8 mouse cellular contexts compared by ENCODE assay signal in genomic region chr8:84832759-84833742, GRCm38 (mm10). TPM values are rescaled to one million over a fixed set of nuclear protein-coding genes. Genes with fewer than 3 reads are reported as not detected.
DNase-seq lines count a peak whose midpoint lies in the region; ATAC-seq lines count a peak whose summit lies in the region.

No protein-coding gene starts in this region.

- ATAC-seq in forebrain, embryonic 14.5 days = no peak
- ATAC-seq in liver, embryonic 13.5 days (ENCODE audit: low read depth) = no peak

- 70% methylated on average over 10 of the region's 10 CpGs for WGBS in forebrain, embryonic 14.5 days
- 38% methylated on average over 10 of the region's 10 CpGs for WGBS in liver, embryonic 13.5 days (ENCODE audit: insufficient replicate concordance)

- peaks cover 42% of the 10 kb centered on the region for H3K36me3 ChIP-seq in forebrain, embryonic 14.5 days (ENCODE audit: control insufficient read depth, insufficient read depth, low read length)
- H3K36me3 ChIP-seq in liver, embryonic 13.5 days = peaks cover 55% of the 10 kb centered on the region

- peaks cover 22% of the 10 kb centered on the region for H3K4me1 ChIP-seq in forebrain, embryonic 14.5 days (ENCODE audit: control insufficient read depth, insufficient read depth, low read length)
- peaks cover 76% of the 10 kb centered on the region for H3K4me1 ChIP-seq in liver, embryonic 13.5 days (replicated peaks)

- H3K9ac ChIP-seq in forebrain, embryonic 14.5 days (ENCODE audit: low read length) = peak overlapping the region; percentile 97
- H3K9ac ChIP-seq in liver, embryonic 13.5 days = peak overlapping the region; percentile 96

- no peaks in the 10 kb centered on the region for H3K9me3 ChIP-seq in forebrain, embryonic 14.5 days (replicated peaks; ENCODE audit: control insufficient read depth, low read length)
- H3K9me3 ChIP-seq in liver, embryonic 13.5 days (replicated peaks) = no peaks in the 10 kb centered on the region

- H3K27ac ChIP-seq in forebrain, embryonic 14.5 days (ENCODE audit: low read depth, low read length) = peak overlapping the region; percentile 95
- peak overlapping the region; percentile 98 for H3K27ac ChIP-seq in liver, embryonic 13.5 days

- peak; percentile 54 for DNase-seq in cerebellum, adult 9-10 months
- no peak for DNase-seq in cerebellum, postnatal 4 days (ENCODE audit: low spot score in 2 of 2)
- peak; percentile 53 for DNase-seq in 416B (ENCODE audit: low read depth)
- DNase-seq in forebrain, embryonic 14.5 days (ENCODE audit: low spot score) = peak; percentile 27
- no peak for DNase-seq in liver, embryonic 13.5 days
- DNase-seq in frontal cortex, postnatal 10 days (ENCODE audit: low spot score in 2 of 2) = no peak
- DNase-seq in gastrocnemius, postnatal 10 days = no peak
- no peak for DNase-seq in Muller cell, postnatal 12 days (ENCODE audit: inconsistent ontology term)

- peak overlapping the region; percentile 67 for H3K4me2 ChIP-seq in forebrain, embryonic 14.5 days (ENCODE audit: low read length)
- peak overlapping the region; percentile 77 for H3K4me2 ChIP-seq in liver, embryonic 13.5 days

- H3K27me3 ChIP-seq in forebrain, embryonic 14.5 days (replicated peaks; ENCODE audit: control insufficient read depth, insufficient read depth, low read length) = no peaks in the 10 kb centered on the region
- no peaks in the 10 kb centered on the region for H3K27me3 ChIP-seq in liver, embryonic 13.5 days

- peak overlapping the region; percentile 90 for H3K4me3 ChIP-seq in forebrain, embryonic 14.5 days (ENCODE audit: low read depth, low read length)
- peak overlapping the region; percentile 97 for H3K4me3 ChIP-seq in liver, embryonic 13.5 days (replicated peaks)

RNA-seq across cellular contexts. Expression of gene Gadd45gip1, which starts 1.7 kb away (rescaled TPM):
- polyA plus RNA-seq in forebrain, embryonic 14.5 days (2014; fragmentation: Nextera tagmentation; extraction: Ambion mirVana) = 35.2 and 41.3 TPM in 2 replicates
- 60.6 and 63.2 TPM in 2 replicates for polyA plus RNA-seq in liver, embryonic 13.5 days (2015; fragmentation: Nextera tagmentation; extraction: Ambion mirVana)
- total RNA-seq in gastrocnemius, postnatal 10 days (2021) = 10 to 100 TPM; 30.3 to 33.4 TPM

RNA-seq across cellular contexts. Expression of gene Rad23a, which starts 7.4 kb away (rescaled TPM):
- polyA plus RNA-seq in forebrain, embryonic 14.5 days (2014; fragmentation: Nextera tagmentation; extraction: Ambion mirVana) = 87.3 and 88.1 TPM in 2 replicates
- polyA plus RNA-seq in liver, embryonic 13.5 days (2015; fragmentation: Nextera tagmentation; extraction: Ambion mirVana) = 269 and 278 TPM in 2 replicates
- total RNA-seq in gastrocnemius, postnatal 10 days (2021) = 100 to 1,000 TPM; 124 to 130 TPM

RNA-seq across cellular contexts. Expression of gene Dand5, which starts 10.4 kb away (rescaled TPM):
- 8.6 and 9.4 TPM in 2 replicates for polyA plus RNA-seq in forebrain, embryonic 14.5 days (2014; fragmentation: Nextera tagmentation; extraction: Ambion mirVana)
- polyA plus RNA-seq in liver, embryonic 13.5 days (2015; fragmentation: Nextera tagmentation; extraction: Ambion mirVana) = 3.3 and 3.7 TPM in 2 replicates
- 1 to 10 TPM; 5.8 to 7.3 TPM for total RNA-seq in gastrocnemius, postnatal 10 days (2021)

RNA-seq across cellular contexts. Expression of gene Calr, which starts 13.7 kb away (rescaled TPM):
- polyA plus RNA-seq in forebrain, embryonic 14.5 days (2014; fragmentation: Nextera tagmentation; extraction: Ambion mirVana) = 514 and 606 TPM in 2 replicates
- 511 and 613 TPM in 2 replicates for polyA plus RNA-seq in liver, embryonic 13.5 days (2015; fragmentation: Nextera tagmentation; extraction: Ambion mirVana)
- 100 to 1,000 TPM; 234 to 286 TPM for total RNA-seq in gastrocnemius, postnatal 10 days (2021)

RNA-seq across cellular contexts. Expression of gene Farsa, which starts 23.7 kb away (rescaled TPM):
- 92.3 and 102 TPM in 2 replicates for polyA plus RNA-seq in forebrain, embryonic 14.5 days (2014; fragmentation: Nextera tagmentation; extraction: Ambion mirVana)
- 82.3 and 83.1 TPM in 2 replicates for polyA plus RNA-seq in liver, embryonic 13.5 days (2015; fragmentation: Nextera tagmentation; extraction: Ambion mirVana)
- 10 to 100 TPM; 29.7 to 31.4 TPM for total RNA-seq in gastrocnemius, postnatal 10 days (2021)

Comparison
In these comparisons a context has a peak if more than half of its experiments do, and no peak if none do; other contexts are left out.
1. DNase-seq: peak in cerebellum, adult 9-10 months (single experiment), 416B (single experiment) and forebrain, embryonic 14.5 days (single experiment); none in cerebellum, postnatal 4 days (0 of 2), liver, embryonic 13.5 days (single experiment), frontal cortex, postnatal 10 days (0 of 2), gastrocnemius, postnatal 10 days (single experiment) and Muller cell, postnatal 12 days (single experiment).